Mouse (Mus musculus) C2C12 (cell line): ENCODE data around the gene Plce1.

ENCODE experiments used
- CTCF ChIP-seq: IDR thresholded peaks from one replicate; pipeline ENCODE4 v1.5.1; 2011; ENCODE audit not compliant: control insufficient read depth, insufficient read depth, insufficient read length
- MAX ChIP-seq: IDR thresholded peaks from one replicate; pipeline ENCODE4 v1.6.1; 2011; ENCODE audit warnings: mild to moderate bottlenecking, control low read depth
- MYOD1 ChIP-seq: IDR thresholded peaks from one replicate; pipeline ENCODE4 v1.6.1; 2011; ENCODE audit warnings: low read depth; ENCODE audit not compliant: control insufficient read depth, insufficient read length
- MYOG ChIP-seq: IDR thresholded peaks from one replicate; pipeline ENCODE4 v1.6.1; 2011; ENCODE audit not compliant: control insufficient read depth, insufficient read length; ENCODE audit errors: extremely low read depth
- USF1 ChIP-seq: IDR thresholded peaks from one replicate; pipeline ENCODE4 v1.6.1; 2011; ENCODE audit warnings: low read depth, mild to moderate bottlenecking, control low read depth, moderate library complexity

DNA sequence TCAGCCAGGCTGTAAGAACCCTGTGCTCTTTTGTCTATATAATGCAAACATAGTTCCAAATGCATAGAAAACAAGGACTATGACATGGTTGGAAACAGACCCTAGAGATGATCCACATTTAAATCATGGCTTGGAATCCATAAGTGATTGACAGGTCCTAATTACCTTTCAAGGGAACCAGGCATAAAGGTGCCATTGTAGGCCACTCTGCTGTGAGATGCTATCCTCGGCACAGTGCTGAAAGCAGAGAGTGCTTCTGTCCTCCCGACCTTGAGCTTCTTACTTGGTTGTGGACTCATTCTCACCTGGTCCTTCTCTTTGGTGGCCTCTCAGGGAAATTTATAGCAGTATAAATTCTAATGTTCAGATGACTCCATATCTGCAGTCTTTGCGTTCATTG, 46.6 kb downstream of the Plce1 start:
- TF ChIP-seq CTCF: no peak
- TF ChIP-seq USF1: no peak
- no peak for TF ChIP-seq MAX
- no peak for TF ChIP-seq MYOD1
- no peak for TF ChIP-seq MYOG
